Mouse (Mus musculus): ENCODE measurements around the gene Stpg4. TPM values are rescaled to one million over a fixed set of nuclear protein-coding genes. Genes with fewer than 3 reads are reported as not detected.

Stpg4 gene
- total and polyA plus RNA-seq, 3 experiments = not detected

GRCm38 (mm10) chr17:87445917-87446766, 18.6 kb upstream of the Stpg4 start (continued):
- peak; percentile 75 for TF ChIP-seq ZNF384 (IDR thresholded peaks at IDR 0.05; ENCODE audit: low read depth, low read length)
- TF ChIP-seq GABPA (IDR thresholded peaks at IDR 0.05; ENCODE audit: low read depth, low read length) = no peak
- no peak for TF ChIP-seq MYC (IDR thresholded peaks at IDR 0.05; ENCODE audit: low read depth, low read length)
- no peak for TF ChIP-seq ZMIZ1 (IDR thresholded peaks at IDR 0.05; ENCODE audit: low read depth, low read length)
- TF ChIP-seq EP300 (IDR thresholded peaks at IDR 0.05; ENCODE audit: low read depth in 1 of 2, low read length in 2 of 2) = no peak
- no peak for TF ChIP-seq RCOR1 (IDR thresholded peaks at IDR 0.05; ENCODE audit: low read depth, low read length)
- TF ChIP-seq KAT2A (conservative IDR thresholded peaks at IDR 0.05; ENCODE audit: low read depth, low read length) = no peak
- TF ChIP-seq MAX (IDR thresholded peaks at IDR 0.05; ENCODE audit: low read length) = 0 out of 2 replicates have a peak, but pooled peaks have one; percentile 18

GRCm38 (mm10) chr17:87445337-87445916, 17.9 kb upstream of the Stpg4 start:
- TF ChIP-seq POLR2A (IDR thresholded peaks at IDR 0.05; ENCODE audit: control insufficient read depth in 1 of 2, insufficient read depth in 1 of 2, low read depth in 1 of 2, low read length in 2 of 2, poor library complexity in 1 of 2) (no peak), CTCF (IDR thresholded peaks at IDR 0.05 in 2 of 3, conservative IDR thresholded peaks at IDR 0.05 in 1 of 3; ENCODE audit: control insufficient read depth in 1 of 3, insufficient read depth in 1 of 3, low read depth in 2 of 3, low read length in 3 of 3, poor library complexity in 1 of 3, severe bottlenecking in 1 of 3) (no peak), CHD1 (IDR thresholded peaks at IDR 0.05; ENCODE audit: low read depth, low read length) (0 out of 2 replicates have a peak, but pooled peaks have one; percentile 62), MAX (IDR thresholded peaks at IDR 0.05; ENCODE audit: low read length) (0 out of 2 replicates have a peak, but pooled peaks have one; percentile 24), SIN3A (IDR thresholded peaks at IDR 0.05; ENCODE audit: low read length) (peak; percentile 64; the same call in 1 of the 2 replicates)
- Histone ChIP-seq H3K36me3 (ENCODE audit: control insufficient read depth in 1 of 2, insufficient read depth in 2 of 2, low read length in 2 of 2) (peaks cover 25 to 43% of the 10 kb centered on the region in 2 experiments), H3K4me3 (ENCODE audit: control insufficient read depth in 1 of 2, insufficient read depth in 1 of 2, low read depth in 2 of 2, low read length in 2 of 2) (peak overlapping the region; percentile 70 to 79), H3K9ac (ENCODE audit: control insufficient read depth, low read depth, low read length, poor library complexity, severe bottlenecking) (peak overlapping the region; percentile 97), H3K9me3 (replicated peaks; ENCODE audit: insufficient read depth, low read length) (no peaks in the 10 kb centered on the region), H3K27me3 (ENCODE audit: control insufficient read depth in 1 of 2, insufficient read depth in 2 of 2, low read length in 2 of 2) (no peaks in the 10 kb centered on the region), H3K27ac (ENCODE audit: control insufficient read depth, low read depth, low read length) (peak overlapping the region; percentile 18), H3K4me1 (ENCODE audit: control insufficient read depth in 1 of 2, insufficient read depth in 2 of 2, low read length in 2 of 2) (peaks cover 15 to 23% of the 10 kb centered on the region in 2 experiments), H3K79me2 (ENCODE audit: control insufficient read depth, insufficient read depth, low read length, poor library complexity) (peaks cover 45% of the 10 kb centered on the region)
- DNase-seq (ENCODE audit: low read depth, low spot score) = peak; percentile 56

GRCm38 (mm10) chr17:87444763-87445162, 17.2 kb upstream of the Stpg4 start:
- H3K36me3 ChIP-seq (ENCODE audit: control insufficient read depth in 1 of 2, insufficient read depth in 2 of 2, low read length in 2 of 2) = peaks cover 25 to 43% of the 10 kb centered on the region in 2 experiments
- H3K27me3 ChIP-seq (ENCODE audit: control insufficient read depth in 1 of 2, insufficient read depth in 2 of 2, low read length in 2 of 2) = no peaks in the 10 kb centered on the region
- H3K9me3 ChIP-seq (replicated peaks; ENCODE audit: insufficient read depth, low read length) = no peaks in the 10 kb centered on the region
- H3K4me3 ChIP-seq (ENCODE audit: control insufficient read depth in 1 of 2, insufficient read depth in 1 of 2, low read depth in 2 of 2, low read length in 2 of 2) = peak overlapping the region in 1 of 2 experiments; percentile 79; a peak in 1 of 4 replicates
- no peak overlapping the region for H3K9ac ChIP-seq (ENCODE audit: control insufficient read depth, low read depth, low read length, poor library complexity, severe bottlenecking)
- peaks cover 50% of the 10 kb centered on the region for H3K79me2 ChIP-seq (ENCODE audit: control insufficient read depth, insufficient read depth, low read length, poor library complexity)
- no peak overlapping the region for H3K27ac ChIP-seq (ENCODE audit: control insufficient read depth, low read depth, low read length)
- H3K4me1 ChIP-seq (ENCODE audit: control insufficient read depth in 1 of 2, insufficient read depth in 2 of 2, low read length in 2 of 2) = peaks cover 15 to 20% of the 10 kb centered on the region in 2 experiments
- TF ChIP-seq MXI1 (IDR thresholded peaks at IDR 0.05; ENCODE audit: low read depth, low read length) (no peak), NRF1 (IDR thresholded peaks at IDR 0.05; ENCODE audit: insufficient read depth, low read depth, low read length, poor library complexity, severe bottlenecking) (no peak), MAFK (IDR thresholded peaks at IDR 0.05; ENCODE audit: borderline replicate concordance, low read depth, low read length) (no peak), TBP (IDR thresholded peaks at IDR 0.05; ENCODE audit: low read depth, low read length) (no peak), MEF2A (IDR thresholded peaks at IDR 0.05; ENCODE audit: extremely low read depth, insufficient replicate concordance, low read depth, low read length, poor library complexity, severe bottlenecking) (no peak), MYB (IDR thresholded peaks at IDR 0.05; ENCODE audit: low read depth, low read length) (no peak), POLR2AphosphoS2 (IDR thresholded peaks at IDR 0.05; ENCODE audit: low read length) (no peak), NELFE (IDR thresholded peaks at IDR 0.05; ENCODE audit: low read depth, low read length) (no peak)
- no peak for DNase-seq (ENCODE audit: low read depth, low spot score)
